8 mouse cellular contexts compared by ENCODE assay signal in genomic region chr13:13889297-13890120, GRCm38 (mm10).
A peak's percentile ranks its signal among the peaks of the same experiment; 100 is the strongest.
DNase-seq lines count a peak whose midpoint lies in the region; ATAC-seq and TF ChIP-seq lines count a peak whose summit lies in the region.

No protein-coding gene starts in this region.

- H3K4me3 ChIP-seq in heart, embryonic 12.5 days, result peak overlapping the region; percentile 56
- H3K4me3 ChIP-seq in kidney, postnatal 0 days (replicated peaks; ENCODE audit: low read depth, low read length), result peak overlapping the region; percentile 33
- H3K4me3 ChIP-seq in liver, embryonic 11.5 days (ENCODE audit: low read depth, low read length), result peak overlapping the region; percentile 44
- peak overlapping the region; percentile 29 for H3K4me3 ChIP-seq in stomach, embryonic 14.5 days (ENCODE audit: low read depth, low read length)

- H3K9ac ChIP-seq in heart, embryonic 12.5 days, result peak overlapping the region; percentile 69
- no peak overlapping the region for H3K9ac ChIP-seq in kidney, postnatal 0 days (ENCODE audit: low read depth, low read length)
- peak overlapping the region; percentile 41; the same call in 1 of the 2 replicates for H3K9ac ChIP-seq in liver, embryonic 11.5 days (ENCODE audit: low read depth, low read length)
- no peak overlapping the region for H3K9ac ChIP-seq in stomach, embryonic 14.5 days (replicated peaks; ENCODE audit: low read depth, low read length)

- peak; percentile 99 for TF ChIP-seq CTCF in kidney, postnatal 0 days (IDR thresholded peaks at IDR 0.05; ENCODE audit: low read depth)

- H3K4me1 ChIP-seq in heart, embryonic 12.5 days (replicated peaks), result no peaks in the 10 kb centered on the region
- H3K4me1 ChIP-seq in kidney, postnatal 0 days (replicated peaks; ENCODE audit: insufficient read depth, low read length), result no peaks in the 10 kb centered on the region
- H3K4me1 ChIP-seq in liver, embryonic 11.5 days (replicated peaks; ENCODE audit: control insufficient read depth, insufficient read depth, low read length), result no peaks in the 10 kb centered on the region
- H3K4me1 ChIP-seq in stomach, embryonic 14.5 days (ENCODE audit: control insufficient read depth, insufficient read depth, low read length), result no peaks in the 10 kb centered on the region

- H3K27ac ChIP-seq in heart, embryonic 12.5 days (ENCODE audit: poor library complexity, severe bottlenecking), result no peak overlapping the region
- no peak overlapping the region for H3K27ac ChIP-seq in kidney, postnatal 0 days
- no peak overlapping the region for H3K27ac ChIP-seq in liver, embryonic 11.5 days (ENCODE audit: low read depth, low read length)
- H3K27ac ChIP-seq in stomach, embryonic 14.5 days (ENCODE audit: low read length), result no peak overlapping the region

- 21% methylated on average over 17 of the region's 17 CpGs for WGBS in heart, embryonic 12.5 days
- 16% methylated on average over 17 of the region's 17 CpGs for WGBS in kidney, postnatal 0 days
- 24% methylated on average over 17 of the region's 17 CpGs for WGBS in liver, embryonic 11.5 days
- WGBS in stomach, embryonic 14.5 days, result 19% methylated on average over 17 of the region's 17 CpGs

- ATAC-seq in erythroid progenitor cell, adult 5-6 weeks (replicated peaks; ENCODE audit: low FRiP score, poor library complexity, severe bottlenecking), result peak; percentile 98
- peak; percentile 66 for ATAC-seq in heart, embryonic 12.5 days (ENCODE audit: insufficient number of reproducible peaks, low FRiP score)
- ATAC-seq in kidney, postnatal 0 days (replicated peaks; ENCODE audit: low FRiP score, low read depth), result peak; percentile 93
- peak; percentile 89 for ATAC-seq in liver, embryonic 11.5 days (replicated peaks; ENCODE audit: low FRiP score)
- peak; percentile 87 for ATAC-seq in stomach, embryonic 14.5 days (ENCODE audit: insufficient number of reproducible peaks, insufficient read depth, low FRiP score, low read depth)

- no peaks in the 10 kb centered on the region for H3K27me3 ChIP-seq in heart, embryonic 12.5 days (replicated peaks)
- H3K27me3 ChIP-seq in kidney, postnatal 0 days (ENCODE audit: insufficient read depth, low read length), result no peaks in the 10 kb centered on the region
- no peaks in the 10 kb centered on the region for H3K27me3 ChIP-seq in liver, embryonic 11.5 days (replicated peaks; ENCODE audit: control insufficient read depth, insufficient read depth, low read length)
- no peaks in the 10 kb centered on the region for H3K27me3 ChIP-seq in stomach, embryonic 14.5 days (ENCODE audit: control insufficient read depth, insufficient read depth, low read length)

- H3K36me3 ChIP-seq in heart, embryonic 12.5 days, result no peaks in the 10 kb centered on the region
- H3K36me3 ChIP-seq in kidney, postnatal 0 days (ENCODE audit: insufficient read depth, low read length), result no peaks in the 10 kb centered on the region
- no peaks in the 10 kb centered on the region for H3K36me3 ChIP-seq in liver, embryonic 11.5 days (ENCODE audit: control insufficient read depth, insufficient read depth, low read length)
- no peaks in the 10 kb centered on the region for H3K36me3 ChIP-seq in stomach, embryonic 14.5 days (ENCODE audit: control insufficient read depth, insufficient read depth, low read length)

- DNase-seq in CD4-positive helper T cell, adult 2 months (ENCODE audit: low read depth, low spot score), result peak; percentile 98
- peak; percentile 96 for DNase-seq in brain, embryonic 18.5 days (ENCODE audit: low read depth, low spot score)
- peak; percentile 98 for DNase-seq in kidney, postnatal 0 days (ENCODE audit: low spot score)
- peak; percentile 81 for DNase-seq in liver, embryonic 11.5 days (ENCODE audit: low spot score)
- peak; percentile 100 for DNase-seq in naive thymus-derived CD4-positive, alpha-beta T cell, adult 2 months (ENCODE audit: low read depth)

- no peaks in the 10 kb centered on the region for H3K9me3 ChIP-seq in heart, embryonic 12.5 days (replicated peaks)
- H3K9me3 ChIP-seq in kidney, postnatal 0 days (replicated peaks; ENCODE audit: low read length), result no peaks in the 10 kb centered on the region
- no peaks in the 10 kb centered on the region for H3K9me3 ChIP-seq in liver, embryonic 11.5 days (ENCODE audit: control insufficient read depth, low read length)
- H3K9me3 ChIP-seq in stomach, embryonic 14.5 days (ENCODE audit: control insufficient read depth, low read depth, low read length), result no peaks in the 10 kb centered on the region; the same call in 1 of the 2 replicates

- H3K4me2 ChIP-seq in heart, embryonic 12.5 days, result peak overlapping the region; percentile 73
- H3K4me2 ChIP-seq in kidney, postnatal 0 days (ENCODE audit: low read length), result peak overlapping the region; percentile 51
- peak overlapping the region; percentile 64 for H3K4me2 ChIP-seq in liver, embryonic 11.5 days
- H3K4me2 ChIP-seq in stomach, embryonic 14.5 days (replicated peaks; ENCODE audit: low read depth, low read length), result peak overlapping the region; percentile 38

Comparison
In these comparisons a context has a peak if more than half of its experiments do, and no peak if none do; other contexts are left out.
1. H3K9ac ChIP-seq: peak in heart, embryonic 12.5 days (single experiment) and liver, embryonic 11.5 days (single experiment); none in kidney, postnatal 0 days (single experiment) and stomach, embryonic 14.5 days (single experiment).
2. Peak in every context shown above with its lines, with median percentiles within 50 percentile points of each other: DNase-seq, ATAC-seq, H3K4me2 ChIP-seq and H3K4me3 ChIP-seq.